Mouse (Mus musculus) stomach, embryonic 16.5 days (tissue): ENCODE data around the gene Bicra. TPM values are rescaled to one million over a fixed set of nuclear protein-coding genes. Genes with fewer than 3 reads are reported as not detected.

Source experiments
- ATAC-seq: fragments of 200-750 bp; cut with Nextera tagmentation; 2 replicates; pipeline ENCODE4 v1.8.0; 2017; ENCODE audit warnings: moderate number of reproducible peaks, moderate TSS enrichment; ENCODE audit not compliant: insufficient read depth, low FRiP score
- H3K27ac ChIP-seq: fragments of 300-500 bp; sonication (generic); 2 replicates; pipeline ENCODE4 v1.5.1; 2014; ENCODE audit warnings: low read length
- H3K27me3 ChIP-seq: fragments of 300-500 bp; sonication (generic); 2 replicates; pipeline ENCODE4 v1.6.1; 2014; ENCODE audit warnings: low read length, control low read depth, mixed read lengths; ENCODE audit not compliant: control insufficient read depth, insufficient read depth
- H3K36me3 ChIP-seq: fragments of 300-500 bp; sonication (generic); 2 replicates; pipeline ENCODE4 v1.6.1; 2014; ENCODE audit warnings: low read length; ENCODE audit not compliant: control insufficient read depth, insufficient read depth
- H3K4me1 ChIP-seq: fragments of 300-500 bp; sonication (generic); 2 replicates; pipeline ENCODE4 v1.6.1; 2014; ENCODE audit warnings: low read length, control low read depth, mixed read lengths; ENCODE audit not compliant: control insufficient read depth, insufficient read depth
- H3K4me2 ChIP-seq: fragments of 300-500 bp; sonication (generic); 2 replicates; pipeline ENCODE4 v1.6.1; 2014; ENCODE audit warnings: low read depth, low read length, mixed read lengths
- H3K4me3 ChIP-seq: fragments of 300-500 bp; sonication (generic); replicated peaks from 2 replicates; pipeline ENCODE4 v1.5.1; 2014; ENCODE audit warnings: mild to moderate bottlenecking, low read length
- H3K9ac ChIP-seq: fragments of 300-500 bp; sonication (generic); 2 replicates; pipeline ENCODE4 v1.6.1; 2014; ENCODE audit warnings: low read length
- H3K9me3 ChIP-seq: fragments of 300-500 bp; sonication (generic); replicated peaks from 2 replicates; pipeline ENCODE4 v1.6.1; 2016; ENCODE audit warnings: low read length, control low read depth; ENCODE audit not compliant: control insufficient read depth
- WGBS: fragments of 180-500 bp; shearing (Covaris S2); extraction: QIAGEN DNeasy Blood & Tissue Kit; methylation state at CpG from one replicate; pipeline ENCODE4 v1.1.7; 2014; 5-methylcytosine and 5-hydroxymethylcytosine counted together
- polyA plus RNA-seq: library from polyadenylated mRNA; unstranded; fragments of >200 nt; fragmentation: Nextera tagmentation; extraction: Ambion mirVana; gene quantifications from 2 replicates; pipeline ENCODE4 v1.2.1, GENCODE M21; 2015

Bicra gene
- polyA plus RNA-seq, 1 experiment from 2014 or later, result 4.5 TPM

DNA sequence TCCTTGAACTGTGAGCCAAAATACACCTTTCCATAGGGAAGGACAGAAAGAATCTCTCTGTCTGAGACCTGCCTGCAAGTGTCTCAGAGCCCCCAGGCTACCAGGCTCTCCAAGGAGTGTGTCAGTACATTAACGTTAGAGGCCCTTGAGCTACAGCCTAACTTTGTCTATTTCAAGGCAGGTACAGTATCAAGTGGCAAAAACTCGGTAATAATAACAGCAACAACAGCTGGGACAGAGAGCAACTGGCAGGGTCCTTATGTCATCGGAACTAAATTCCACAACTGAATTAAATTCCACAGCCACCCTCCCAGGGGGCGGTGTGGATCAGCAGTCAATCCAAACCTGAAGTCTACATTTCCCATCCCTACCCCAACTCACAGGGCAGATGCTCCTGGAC, 16.6 kb downstream of the Bicra start:
- no peak overlapping the region for H3K4me3 ChIP-seq
- no peaks in the 10 kb centered on the region for H3K27me3 ChIP-seq
- no peak overlapping the region for H3K4me2 ChIP-seq
- no peaks in the 10 kb centered on the region for H3K9me3 ChIP-seq
- no peaks in the 10 kb centered on the region for H3K36me3 ChIP-seq
- 0 out of 2 replicates have a peak, but pooled peaks cover 5% of the 10 kb centered on the region for H3K4me1 ChIP-seq
- no peak for ATAC-seq
- no peak overlapping the region for H3K27ac ChIP-seq
- H3K9ac ChIP-seq, result no peak overlapping the region
- WGBS, result 91% methylated on average over 4 of the region's 4 CpGs

GRCm38 (mm10) chr7:16028102-16028927, 19.4 kb downstream of the Bicra start:
- WGBS, result 86% methylated on average over 6 of the region's 6 CpGs
- Histone ChIP-seq H3K27ac (no peak overlapping the region), H3K4me3 (no peak overlapping the region), H3K36me3 (no peaks in the 10 kb centered on the region), H3K9ac (no peak overlapping the region), H3K4me2 (no peak overlapping the region), H3K4me1 (peaks cover 6% of the 10 kb centered on the region; the same call in 1 of the 2 replicates), H3K9me3 (no peaks in the 10 kb centered on the region), H3K27me3 (no peaks in the 10 kb centered on the region)
- ATAC-seq, result no peak

DNA sequence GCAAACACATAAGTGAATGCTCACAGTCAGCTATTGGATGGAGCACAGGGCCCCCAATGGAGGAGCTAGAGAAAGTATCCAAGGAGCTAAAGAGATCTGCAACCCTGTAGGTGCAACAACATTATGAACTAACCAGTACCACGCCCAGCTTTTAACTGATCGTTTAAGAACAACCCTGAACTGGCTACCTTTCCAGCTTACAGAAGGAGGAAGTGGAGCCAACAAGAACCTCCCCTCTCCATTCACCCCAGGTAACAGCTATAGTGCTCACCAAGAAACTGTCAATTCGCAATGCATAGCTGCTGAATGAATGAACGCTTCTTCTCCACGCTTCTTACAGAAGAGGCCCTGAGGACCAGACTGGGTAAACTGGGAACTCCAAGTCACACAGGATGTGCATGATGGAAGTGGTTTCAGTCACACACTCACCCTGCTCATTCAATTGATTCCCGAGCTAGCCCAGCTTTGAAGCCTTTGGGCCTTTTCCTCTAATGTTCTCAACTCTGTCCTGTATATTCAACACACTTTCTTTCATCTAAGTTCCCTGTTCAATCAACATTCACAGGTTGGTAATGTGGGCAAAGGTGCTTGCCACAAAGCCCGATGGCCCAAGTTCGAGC, 23.0 kb downstream of the Bicra start:
- no peak overlapping the region for H3K4me3 ChIP-seq
- 85% methylated on average over 8 of the region's 8 CpGs for WGBS
- H3K9ac ChIP-seq, result no peak overlapping the region
- no peaks in the 10 kb centered on the region for H3K27me3 ChIP-seq
- no peak overlapping the region for H3K27ac ChIP-seq
- H3K36me3 ChIP-seq, result no peaks in the 10 kb centered on the region
- H3K9me3 ChIP-seq, result no peaks in the 10 kb centered on the region
- peaks cover 4% of the 10 kb centered on the region; the same call in 1 of the 2 replicates for H3K4me1 ChIP-seq
- H3K4me2 ChIP-seq, result no peak overlapping the region
- no peak for ATAC-seq

GRCm38 (mm10) chr7:16019256-16020094, 28.2 kb downstream of the Bicra start:
- Histone ChIP-seq H3K36me3 (no peaks in the 10 kb centered on the region), H3K4me2 (no peak overlapping the region), H3K9me3 (no peaks in the 10 kb centered on the region), H3K27ac (no peak overlapping the region), H3K9ac (no peak overlapping the region), H3K27me3 (no peaks in the 10 kb centered on the region), H3K4me1 (peaks cover 4% of the 10 kb centered on the region; the same call in 1 of the 2 replicates), H3K4me3 (no peak overlapping the region)
- no peak for ATAC-seq
- WGBS, result 79% methylated on average over 5 of the region's 5 CpGs

DNA sequence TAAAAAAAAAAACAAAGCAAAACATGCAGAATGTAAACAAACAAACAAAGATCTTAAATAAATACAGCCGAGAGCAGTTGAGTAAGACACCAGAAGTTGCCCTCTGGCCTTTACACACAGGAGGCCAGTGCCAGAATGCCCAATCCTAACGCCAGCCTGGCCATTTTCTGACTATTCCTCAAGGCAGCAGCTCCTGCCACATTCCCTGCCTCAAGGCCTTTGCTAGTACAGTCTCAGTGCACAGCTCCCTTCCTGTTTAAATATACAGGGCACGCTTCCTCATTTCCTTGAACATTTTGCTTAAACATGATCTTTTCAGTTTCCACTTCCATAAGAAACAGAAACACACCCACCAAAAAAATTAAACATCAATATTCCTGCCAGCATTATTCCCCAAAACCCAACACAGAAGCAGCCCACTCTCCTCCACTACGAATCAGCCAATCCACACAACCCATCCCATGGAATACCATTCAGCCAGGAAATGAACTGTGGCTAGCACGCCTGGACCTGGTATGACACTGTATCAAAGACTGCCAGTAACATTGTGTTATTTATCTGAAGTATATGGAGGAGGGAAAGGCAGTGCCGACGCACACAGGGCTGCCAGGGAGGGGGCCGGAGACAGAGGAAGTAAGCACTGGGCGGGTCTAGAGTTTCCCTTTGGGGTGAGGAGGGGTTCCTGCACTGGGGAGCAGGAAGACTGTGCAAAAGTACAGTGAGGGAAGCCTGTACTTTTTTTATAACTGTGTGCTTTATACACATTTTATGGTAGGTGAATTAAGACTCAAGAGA, 29.5 kb downstream of the Bicra start:
- WGBS, result 60% methylated on average over 9 of the region's 9 CpGs
- H3K36me3 ChIP-seq, result no peaks in the 10 kb centered on the region
- H3K4me3 ChIP-seq, result no peak overlapping the region
- no peaks in the 10 kb centered on the region for H3K4me1 ChIP-seq
- H3K9ac ChIP-seq, result no peak overlapping the region
- H3K27me3 ChIP-seq, result no peaks in the 10 kb centered on the region
- ATAC-seq, result peak; percentile 57
- H3K9me3 ChIP-seq, result no peaks in the 10 kb centered on the region
- no peak overlapping the region for H3K4me2 ChIP-seq
- peak overlapping the region; percentile 68 for H3K27ac ChIP-seq

GRCm38 (mm10) chr7:16015384-16015783, 32.3 kb downstream of the Bicra start:
- Histone ChIP-seq H3K9me3 (no peaks in the 10 kb centered on the region), H3K27ac (no peak overlapping the region), H3K4me1 (no peaks in the 10 kb centered on the region), H3K27me3 (no peaks in the 10 kb centered on the region), H3K9ac (no peak overlapping the region), H3K4me2 (no peak overlapping the region), H3K36me3 (peaks cover 4% of the 10 kb centered on the region; the same call in 1 of the 2 replicates), H3K4me3 (no peak overlapping the region)
- ATAC-seq, result no peak
- WGBS, result 81% methylated on average over 5 of the region's 5 CpGs

GRCm38 (mm10) chr7:16014521-16015175, 33.1 kb downstream of the Bicra start:
- no peak overlapping the region for H3K9ac ChIP-seq
- H3K4me1 ChIP-seq, result no peaks in the 10 kb centered on the region
- H3K9me3 ChIP-seq, result no peaks in the 10 kb centered on the region
- no peak overlapping the region for H3K4me2 ChIP-seq
- no peak for ATAC-seq
- peaks cover 4% of the 10 kb centered on the region; the same call in 1 of the 2 replicates for H3K36me3 ChIP-seq
- 82% methylated on average over 8 of the region's 8 CpGs for WGBS
- H3K27me3 ChIP-seq, result no peaks in the 10 kb centered on the region
- H3K4me3 ChIP-seq, result no peak overlapping the region
- no peak overlapping the region for H3K27ac ChIP-seq

GRCm38 (mm10) chr7:16013722-16014275, 33.9 kb downstream of the Bicra start:
- H3K4me1 ChIP-seq, result no peaks in the 10 kb centered on the region
- H3K36me3 ChIP-seq, result peaks cover 4% of the 10 kb centered on the region; the same call in 1 of the 2 replicates
- no peak overlapping the region for H3K9ac ChIP-seq
- H3K27ac ChIP-seq, result no peak overlapping the region
- H3K4me3 ChIP-seq, result no peak overlapping the region
- no peaks in the 10 kb centered on the region for H3K9me3 ChIP-seq
- H3K4me2 ChIP-seq, result no peak overlapping the region
- no peaks in the 10 kb centered on the region for H3K27me3 ChIP-seq
- WGBS, result 67% methylated on average over 5 of the region's 5 CpGs
- ATAC-seq, result no peak
